Mouse (Mus musculus) megakaryocyte, embryonic 14.5 days (primary cell): ENCODE results near the gene Acly.

Experiments
- FLI1 ChIP-seq: IDR thresholded peaks from 2 replicates; pipeline ENCODE4 v1.6.1; 2012; ENCODE audit warnings: low read length, inconsistent platforms, mixed read lengths
- GATA1 ChIP-seq: IDR thresholded peaks from 3 replicates; pipeline ENCODE4 v1.6.1; 2012; ENCODE audit warnings: mixed read lengths, low read length, inconsistent platforms, borderline replicate concordance

DNA sequence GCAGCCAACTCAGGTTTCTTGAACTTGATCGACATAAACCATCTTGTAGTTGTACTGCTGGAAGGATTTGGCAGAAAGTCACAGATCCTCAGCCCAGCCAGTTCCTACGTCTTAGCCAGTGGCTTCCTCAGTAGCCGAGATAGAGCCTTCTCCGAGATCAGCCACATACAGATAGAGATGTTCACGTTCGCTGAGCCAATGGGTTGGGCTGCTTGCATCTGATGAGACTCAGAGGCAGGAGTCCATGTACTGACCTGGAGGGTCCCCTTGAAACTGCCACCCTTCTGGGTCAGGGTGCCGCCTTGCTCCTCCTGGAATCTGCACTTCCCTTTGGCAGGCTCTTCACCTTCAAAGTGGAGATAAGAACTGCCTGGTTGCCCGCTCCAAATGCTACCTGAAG is 21.7 kb upstream of the Acly start:
- TF ChIP-seq FLI1 (no peak), GATA1 (no peak)
